Mouse (Mus musculus): ENCODE data around the gene Fam129c. TPM values are rescaled to one million over a fixed set of nuclear protein-coding genes. Genes with fewer than 3 reads are reported as not detected.
A peak's percentile ranks its signal among the peaks of the same experiment; 100 is the strongest.

Fam129c gene
- total and polyA plus RNA-seq, 2 experiments from 2014 or later: 4.7 to 5.3 TPM

DNA sequence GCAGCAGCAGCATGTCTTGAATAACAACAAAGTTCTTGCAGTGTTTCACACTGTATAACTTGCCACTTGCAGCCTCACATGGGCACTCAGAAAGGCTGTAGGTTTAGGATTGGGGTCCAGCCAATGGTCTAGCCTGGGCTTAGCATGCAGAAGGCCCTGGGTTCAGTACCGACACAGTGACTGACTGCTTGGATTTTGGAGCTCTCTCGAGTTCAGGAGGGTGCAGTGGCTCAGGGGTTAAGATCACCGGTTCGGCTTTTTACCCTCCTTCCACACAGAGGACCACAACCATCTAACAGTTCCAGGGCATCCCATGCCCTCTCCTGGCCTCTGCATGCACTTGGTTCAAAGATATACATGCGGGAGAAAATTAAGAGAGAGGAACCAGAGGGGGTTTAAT, 6.4 kb upstream of the Fam129c start:
- TF ChIP-seq CTCF (IDR thresholded peaks at IDR 0.05): no peak
- Histone ChIP-seq H3K9me3 (ENCODE audit: low read length) (no peaks in the 10 kb centered on the region), H3K36me3 (ENCODE audit: insufficient read depth, low read length) (peaks cover 6% of the 10 kb centered on the region), H3K4me2 (ENCODE audit: low read depth, low read length, poor library complexity, severe bottlenecking) (peak overlapping the region; percentile 95), H3K9ac (replicated peaks; ENCODE audit: low read length, poor library complexity, severe bottlenecking) (peak overlapping the region; percentile 87), H3K27me3 (ENCODE audit: insufficient read depth, low read length) (no peaks in the 10 kb centered on the region), H3K4me1 (ENCODE audit: insufficient read depth, low read length) (peaks cover 10% of the 10 kb centered on the region), H3K27ac (ENCODE audit: low read depth, low read length) (peak overlapping the region; percentile 98), H3K4me3 (ENCODE audit: low read depth, low read length) (peak overlapping the region; percentile 82)
- no peak for ATAC-seq (ENCODE audit: low FRiP score)
- 17% methylated on average over 5 of the region's 5 CpGs for WGBS
- no peak for DNase-seq (ENCODE audit: low spot score)

DNA sequence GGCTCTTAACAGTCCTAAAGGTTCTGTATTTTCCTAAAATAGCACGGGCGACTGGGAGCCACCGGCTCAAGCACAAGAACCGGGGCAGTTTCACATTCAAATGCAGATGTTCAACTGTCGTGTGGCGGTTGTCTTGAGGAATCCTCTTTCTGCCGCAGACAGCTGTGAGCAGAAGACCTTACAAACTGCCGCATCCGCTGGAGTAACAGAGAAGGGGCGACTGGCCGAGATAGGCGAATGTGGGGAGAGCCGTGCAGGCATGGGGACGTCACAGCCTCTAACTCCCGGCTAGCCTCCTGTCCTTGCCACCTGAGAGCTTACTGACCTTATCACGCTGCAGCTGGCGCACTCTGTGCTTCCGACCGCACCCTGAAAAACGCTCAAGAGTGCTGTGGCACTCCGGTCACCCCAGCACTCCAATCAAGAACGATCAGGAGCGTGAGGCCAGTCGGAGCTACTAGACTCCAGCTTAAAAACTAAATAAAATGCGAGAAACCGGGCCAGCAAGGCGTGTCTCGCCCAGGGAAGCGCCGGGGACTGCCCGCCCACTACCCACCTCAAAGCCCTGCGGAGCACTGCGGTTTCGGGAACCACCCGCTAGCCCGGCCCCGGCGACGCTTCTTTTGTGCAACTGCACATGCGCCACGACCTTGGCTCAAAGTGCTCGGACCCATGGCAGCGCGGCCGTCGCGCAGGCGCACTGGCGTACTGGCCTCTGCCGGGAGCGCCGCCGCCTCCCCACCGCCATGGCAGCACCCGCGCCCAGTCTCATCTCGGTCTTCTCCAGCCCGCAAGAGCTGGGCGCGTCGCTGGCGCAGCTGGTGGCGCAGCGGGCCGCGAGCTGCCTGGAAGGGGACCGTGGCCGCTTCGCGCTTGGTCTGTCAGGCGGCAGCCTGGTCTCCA, 5.7 kb upstream of the Fam129c start, which contains the start of gene Pgls:
Gene Pgls (plus strand): TSS at position 706 of the 903 bp plus-strand sequence.
- Histone ChIP-seq H3K4me1 (ENCODE audit: insufficient read depth, low read length) (peaks cover 10% of the 10 kb centered on the region), H3K27ac (ENCODE audit: low read depth, low read length) (peak within 1 kb of the TSS; percentile 98), H3K27me3 (ENCODE audit: insufficient read depth, low read length) (no peaks in the 10 kb centered on the region), H3K4me2 (ENCODE audit: low read depth, low read length, poor library complexity, severe bottlenecking) (peak within 1 kb of the TSS; percentile 95), H3K4me3 (ENCODE audit: low read depth, low read length) (peak within 1 kb of the TSS; percentile 82), H3K36me3 (ENCODE audit: insufficient read depth, low read length) (peaks cover 4% of the 10 kb centered on the region), H3K9me3 (ENCODE audit: low read length) (no peaks in the 10 kb centered on the region), H3K9ac (replicated peaks; ENCODE audit: low read length, poor library complexity, severe bottlenecking) (peak within 1 kb of the TSS; percentile 87)
- WGBS: under 1% methylated on average over 69 of the region's 71 CpGs
- DNase-seq (ENCODE audit: low spot score) (peak; percentile 97), ATAC-seq (ENCODE audit: low FRiP score) (peak; percentile 89)
- no peak; the same call in none of the 2 replicates for TF ChIP-seq CTCF (IDR thresholded peaks at IDR 0.05)

DNA sequence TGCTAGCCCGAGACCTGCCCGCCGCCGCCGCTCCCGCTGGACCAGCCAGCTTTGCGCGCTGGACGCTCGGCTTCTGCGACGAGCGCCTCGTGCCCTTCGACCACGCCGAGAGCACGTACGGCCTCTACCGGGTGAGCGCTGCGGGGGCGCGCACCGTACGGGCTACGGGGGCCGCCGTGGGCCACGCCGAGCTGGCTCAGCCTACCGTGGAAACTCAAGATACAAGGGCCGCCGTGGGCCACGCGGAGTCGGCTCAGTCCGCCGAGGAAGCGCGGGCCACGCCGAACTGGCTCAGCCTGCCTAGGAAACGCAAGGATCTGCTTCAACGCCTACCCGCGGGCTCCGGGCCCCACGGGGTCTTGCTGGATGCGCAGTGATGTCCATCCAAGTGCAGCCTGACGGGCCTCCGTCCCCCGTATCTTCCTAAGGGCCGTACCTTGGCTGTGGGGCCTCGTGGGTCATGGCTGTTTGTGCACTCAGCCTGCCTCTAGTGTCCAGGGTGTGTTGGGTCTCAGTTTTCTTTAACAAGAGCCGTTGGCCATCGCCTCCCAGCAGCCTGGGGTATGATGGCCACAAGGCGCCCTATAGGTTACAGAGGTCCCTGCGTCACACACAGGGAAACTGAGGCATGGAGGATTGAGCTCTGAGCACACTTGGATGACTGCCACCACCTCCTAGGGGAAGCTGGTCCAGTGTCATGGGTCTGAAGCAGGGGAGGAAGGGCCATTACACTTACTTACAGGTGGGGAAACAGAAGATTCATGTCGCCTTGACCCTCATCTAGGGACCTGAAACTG, 4.9 kb upstream of the Fam129c start:
- Histone ChIP-seq H3K27me3 (ENCODE audit: insufficient read depth, low read length) (no peaks in the 10 kb centered on the region), H3K27ac (ENCODE audit: low read depth, low read length) (peak overlapping the region; percentile 98), H3K4me2 (ENCODE audit: low read depth, low read length, poor library complexity, severe bottlenecking) (peak overlapping the region; percentile 95), H3K9me3 (ENCODE audit: low read length) (no peaks in the 10 kb centered on the region), H3K9ac (replicated peaks; ENCODE audit: low read length, poor library complexity, severe bottlenecking) (peak overlapping the region; percentile 87), H3K4me3 (ENCODE audit: low read depth, low read length) (peak overlapping the region; percentile 82), H3K4me1 (ENCODE audit: insufficient read depth, low read length) (peaks cover 10% of the 10 kb centered on the region), H3K36me3 (ENCODE audit: insufficient read depth, low read length) (no peaks in the 10 kb centered on the region)
- peak; percentile 28; the same call in 1 of the 2 replicates for TF ChIP-seq CTCF (IDR thresholded peaks at IDR 0.05)
- peak; percentile 71 for DNase-seq (ENCODE audit: low spot score)
- peak; percentile 75 for ATAC-seq (ENCODE audit: low FRiP score)
- WGBS: 5% methylated on average over 45 of the region's 60 CpGs

DNA sequence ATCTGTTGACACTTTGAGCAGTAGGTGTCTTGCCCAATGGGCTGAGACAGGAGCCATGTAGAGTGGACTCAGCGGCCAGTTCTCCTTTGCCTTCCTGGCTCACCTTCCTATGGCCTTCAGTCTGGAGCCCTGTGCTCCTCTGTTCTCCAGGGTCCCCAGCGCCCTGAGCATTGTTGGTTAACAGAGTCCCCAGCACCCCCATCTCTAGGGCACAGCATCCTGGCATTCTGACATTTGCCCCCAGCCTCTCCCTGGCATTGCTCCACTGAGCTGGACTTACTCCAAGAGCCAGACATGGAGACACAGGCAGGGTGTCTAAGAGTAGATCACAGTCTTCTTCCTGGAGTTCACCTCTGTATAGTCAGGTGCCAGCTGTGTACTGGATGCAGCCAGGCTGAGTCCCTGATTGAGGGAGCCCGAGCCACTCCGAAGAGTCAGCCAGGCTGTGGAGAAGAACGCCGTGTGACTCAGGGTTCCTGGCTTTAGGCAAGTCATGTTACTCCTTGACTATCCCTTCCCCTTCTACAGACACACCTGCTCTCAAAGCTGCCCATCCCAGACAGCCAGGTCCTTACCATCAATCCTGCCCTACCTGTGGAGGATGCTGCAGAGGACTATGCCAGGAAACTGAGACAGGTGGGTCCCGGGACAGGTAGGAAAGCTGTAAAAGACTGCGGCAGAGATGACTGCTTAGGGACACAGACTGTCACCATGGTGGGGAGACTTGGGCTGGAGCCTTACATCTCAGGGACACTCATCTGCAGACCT, 3.7 kb upstream of the Fam129c start:
- Histone ChIP-seq H3K4me1 (ENCODE audit: insufficient read depth, low read length) (peaks cover 10% of the 10 kb centered on the region), H3K27me3 (ENCODE audit: insufficient read depth, low read length) (no peaks in the 10 kb centered on the region), H3K9me3 (ENCODE audit: low read length) (no peaks in the 10 kb centered on the region), H3K4me2 (ENCODE audit: low read depth, low read length, poor library complexity, severe bottlenecking) (peak overlapping the region; percentile 95; the same call in 1 of the 2 replicates), H3K27ac (ENCODE audit: low read depth, low read length) (no peak overlapping the region), H3K36me3 (ENCODE audit: insufficient read depth, low read length) (no peaks in the 10 kb centered on the region), H3K9ac (replicated peaks; ENCODE audit: low read length, poor library complexity, severe bottlenecking) (no peak overlapping the region), H3K4me3 (ENCODE audit: low read depth, low read length) (no peak overlapping the region)
- 89% methylated on average over 8 of the region's 8 CpGs for WGBS
- ATAC-seq (ENCODE audit: low FRiP score) (no peak), DNase-seq (ENCODE audit: low spot score) (no peak)
- no peak for TF ChIP-seq CTCF (IDR thresholded peaks at IDR 0.05)

DNA sequence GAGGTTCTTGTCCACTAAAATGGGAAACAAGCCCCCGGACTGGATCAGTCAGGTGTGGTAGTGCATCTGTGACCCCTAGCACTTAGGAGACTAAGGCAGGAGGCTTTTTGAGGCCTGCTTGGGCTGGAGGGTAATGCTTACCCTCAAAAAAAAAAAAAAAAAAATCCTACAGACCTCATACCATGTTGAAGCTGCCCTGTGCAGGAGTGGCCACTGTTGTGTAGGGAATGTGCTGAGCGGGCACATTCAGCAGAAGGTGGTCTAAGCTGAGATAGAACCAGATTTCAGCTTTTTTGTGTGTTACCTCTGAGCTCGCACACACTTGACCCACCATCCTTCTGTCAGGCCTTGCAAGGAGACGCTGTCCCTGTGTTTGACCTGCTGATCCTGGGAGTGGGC, 3.1 kb upstream of the Fam129c start:
- no peaks in the 10 kb centered on the region for H3K27me3 ChIP-seq (ENCODE audit: insufficient read depth, low read length)
- no peaks in the 10 kb centered on the region for H3K9me3 ChIP-seq (ENCODE audit: low read length)
- no peaks in the 10 kb centered on the region for H3K36me3 ChIP-seq (ENCODE audit: insufficient read depth, low read length)
- H3K4me3 ChIP-seq (ENCODE audit: low read depth, low read length): no peak overlapping the region
- H3K4me1 ChIP-seq (ENCODE audit: insufficient read depth, low read length): peaks cover 10% of the 10 kb centered on the region
- DNase-seq (ENCODE audit: low spot score) (no peak), ATAC-seq (ENCODE audit: low FRiP score) (no peak)
- no peak overlapping the region for H3K4me2 ChIP-seq (ENCODE audit: low read depth, low read length, poor library complexity, severe bottlenecking)
- no peak overlapping the region for H3K9ac ChIP-seq (replicated peaks; ENCODE audit: low read length, poor library complexity, severe bottlenecking)
- no peak overlapping the region for H3K27ac ChIP-seq (ENCODE audit: low read depth, low read length)
- TF ChIP-seq CTCF (IDR thresholded peaks at IDR 0.05): no peak
- WGBS: 92% methylated on average over 4 of the region's 4 CpGs
